Mouse (Mus musculus) lung, embryonic 16.5 days (tissue): ENCODE measurements around the gene Kiss1. TPM values are rescaled to one million over a fixed set of nuclear protein-coding genes. Genes with fewer than 3 reads are reported as not detected.

Source experiments
- ATAC-seq: fragments of 200-750 bp; cut with Nextera tagmentation; 2 replicates; pipeline ENCODE4 v1.8.0; 2017; ENCODE audit warnings: low read depth, mild to moderate bottlenecking, moderate library complexity
- H3K27ac ChIP-seq: fragments of 300-500 bp; sonication (generic); 2 replicates; pipeline ENCODE4 v1.5.1; 2014; ENCODE audit warnings: mild to moderate bottlenecking, control low read depth, low read length
- H3K27me3 ChIP-seq: fragments of 300-500 bp; sonication (generic); 2 replicates; pipeline ENCODE4 v1.6.1; 2014; ENCODE audit warnings: low read depth, low read length, mixed read lengths; ENCODE audit not compliant: control insufficient read depth, insufficient read depth
- H3K36me3 ChIP-seq: fragments of 300-500 bp; sonication (generic); 2 replicates; pipeline ENCODE4 v1.6.1; 2014; ENCODE audit warnings: low read length; ENCODE audit not compliant: control insufficient read depth, insufficient read depth
- H3K4me1 ChIP-seq: fragments of 300-500 bp; sonication (generic); replicated peaks from 2 replicates; pipeline ENCODE4 v1.6.1; 2014; ENCODE audit warnings: low read length, mixed read lengths; ENCODE audit not compliant: control insufficient read depth, insufficient read depth
- H3K4me2 ChIP-seq: fragments of 300-500 bp; sonication (generic); 2 replicates; pipeline ENCODE4 v1.6.1; 2014; ENCODE audit warnings: low read depth, low read length, control low read depth
- H3K4me3 ChIP-seq: fragments of 300-500 bp; sonication (generic); 2 replicates; pipeline ENCODE4 v1.5.1; 2014; ENCODE audit warnings: mild to moderate bottlenecking, low read length, control low read depth
- H3K9ac ChIP-seq: fragments of 300-500 bp; sonication (generic); 2 replicates; pipeline ENCODE4 v1.6.1; 2014; ENCODE audit warnings: low read length, control low read depth
- H3K9me3 ChIP-seq: fragments of 300-500 bp; sonication (generic); 2 replicates; pipeline ENCODE4 v1.6.1; 2016; ENCODE audit warnings: low read length; ENCODE audit not compliant: control insufficient read depth
- WGBS: fragments of 180-500 bp; shearing (Covaris S2); extraction: QIAGEN DNeasy Blood & Tissue Kit; methylation state at CpG from one replicate; pipeline ENCODE4 v1.1.7; 2014; 5-methylcytosine and 5-hydroxymethylcytosine counted together
- polyA plus RNA-seq: library from polyadenylated mRNA; unstranded; fragments of >200 nt; fragmentation: Nextera tagmentation; extraction: Ambion mirVana; gene quantifications from 2 replicates; pipeline ENCODE4 v1.2.1, GENCODE M21; 2015

Kiss1 gene
- polyA plus RNA-seq, 1 experiment from 2014 or later, result 8.0 TPM

DNA sequence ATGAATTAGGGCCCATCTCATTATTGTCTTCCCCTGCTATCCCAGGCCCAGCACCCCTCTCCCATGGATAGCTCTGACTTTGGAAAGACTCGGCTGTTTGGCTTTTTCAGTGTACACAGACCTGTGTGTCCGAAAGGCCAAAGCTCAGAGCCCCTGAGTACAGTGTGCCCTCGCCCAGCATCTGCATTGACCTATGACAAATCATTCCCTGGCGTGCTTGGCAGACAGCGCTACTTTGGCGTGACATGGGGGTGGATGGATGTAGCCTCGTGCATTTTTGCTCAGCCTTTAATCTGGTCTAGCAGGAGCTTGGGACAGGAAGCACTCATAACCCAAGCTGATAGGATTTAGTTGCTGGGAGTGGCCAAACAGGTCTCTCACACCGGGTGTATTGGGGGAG, 50.4 kb downstream of the Kiss1 start:
- ATAC-seq, result no peak
- Histone ChIP-seq H3K36me3 (no peaks in the 10 kb centered on the region), H3K9ac (no peak overlapping the region), H3K27ac (no peak overlapping the region), H3K4me2 (no peak overlapping the region), H3K4me1 (peaks cover 15% of the 10 kb centered on the region), H3K4me3 (no peak overlapping the region), H3K9me3 (no peaks in the 10 kb centered on the region), H3K27me3 (no peaks in the 10 kb centered on the region)
- WGBS, result 43% methylated on average over 8 of the region's 8 CpGs

DNA sequence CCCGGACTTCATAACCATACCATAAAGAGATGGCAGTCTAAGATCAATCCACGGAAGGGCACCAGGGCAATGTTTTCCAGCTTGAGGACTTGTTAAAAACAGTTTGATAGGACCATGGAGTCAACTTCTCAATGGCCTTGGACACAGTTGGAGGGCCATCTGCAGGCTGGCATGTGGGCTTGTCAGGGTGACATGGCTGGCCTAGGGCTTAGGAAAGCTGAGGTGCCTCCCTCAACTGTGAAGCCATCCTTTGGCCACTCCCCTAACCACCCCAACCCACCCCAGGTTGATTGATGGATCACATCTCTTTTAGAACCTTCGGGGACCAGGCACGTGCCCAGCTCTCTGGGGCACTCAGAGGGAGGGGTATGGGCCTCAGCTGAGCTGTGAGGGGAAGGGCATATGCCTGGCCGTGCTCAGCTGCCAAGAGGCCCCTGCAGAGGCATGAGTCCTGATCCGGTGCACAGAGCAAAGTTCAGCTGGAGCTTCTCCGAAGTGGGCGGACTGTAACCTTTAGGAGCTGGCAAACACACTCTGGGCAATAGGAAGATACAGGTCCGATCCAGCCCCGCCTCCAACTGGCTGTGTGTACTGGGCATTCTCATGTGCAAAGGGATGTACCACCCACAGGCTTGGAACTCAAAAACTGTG, 54.1 kb downstream of the Kiss1 start:
- Histone ChIP-seq H3K9ac (no peak overlapping the region), H3K4me2 (no peak overlapping the region), H3K27ac (no peak overlapping the region), H3K9me3 (no peaks in the 10 kb centered on the region), H3K36me3 (no peaks in the 10 kb centered on the region), H3K4me1 (peaks cover 7% of the 10 kb centered on the region; the same call in 1 of the 2 replicates), H3K27me3 (no peaks in the 10 kb centered on the region), H3K4me3 (no peak overlapping the region)
- WGBS, result 51% methylated on average over 10 of the region's 10 CpGs
- no peak for ATAC-seq

DNA sequence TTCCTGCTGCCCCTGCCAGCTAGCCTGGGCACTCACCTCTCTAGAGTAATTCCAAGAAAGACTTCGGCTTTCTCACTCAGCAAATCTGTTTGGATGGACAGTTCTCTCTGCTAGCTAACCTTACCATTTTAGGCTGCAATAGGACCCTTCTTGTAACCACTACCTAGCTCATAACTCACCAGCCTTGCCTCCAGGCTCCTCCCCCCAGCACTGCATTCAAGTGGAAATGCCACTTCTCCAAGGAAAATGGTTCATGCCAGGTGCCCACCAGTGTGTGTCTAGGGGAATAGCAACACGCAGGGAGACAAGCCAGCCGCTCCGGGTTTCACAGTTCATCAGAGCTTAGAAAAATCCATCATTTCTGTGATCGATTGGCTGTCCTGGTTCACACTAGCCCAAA, 55.9 kb downstream of the Kiss1 start:
- Histone ChIP-seq H3K4me3 (no peak overlapping the region), H3K36me3 (no peaks in the 10 kb centered on the region), H3K9me3 (no peaks in the 10 kb centered on the region), H3K9ac (no peak overlapping the region), H3K4me1 (peaks cover 2% of the 10 kb centered on the region; the same call in 1 of the 2 replicates), H3K27me3 (no peaks in the 10 kb centered on the region), H3K27ac (no peak overlapping the region), H3K4me2 (no peak overlapping the region)
- 84% methylated on average over 5 of the region's 5 CpGs for WGBS
- ATAC-seq, result no peak

Other genes starting within 250 kb of the Kiss1 start
- 39.0 and 42.5 TPM in 2 replicates for gene Ppp1r15b, start 190.7 kb upstream of the Kiss1 start, polyA plus RNA-seq
- gene Plekha6, start 157.7 kb upstream of the Kiss1 start, polyA plus RNA-seq, result 8.0 and 8.3 TPM in 2 replicates
- 0.11 and 0.21 TPM in 2 replicates for gene Golt1a, start 12.1 kb upstream of the Kiss1 start, polyA plus RNA-seq
- 0.78 and 1.3 TPM in 2 replicates for gene Ren1, start 28.6 kb downstream of the Kiss1 start, polyA plus RNA-seq
- 2.9 and 3.4 TPM in 2 replicates for gene Etnk2, start 41.7 kb downstream of the Kiss1 start, polyA plus RNA-seq
- 6.1 and 6.7 TPM in 2 replicates for gene Sox13, start 102.5 kb downstream of the Kiss1 start, polyA plus RNA-seq